Mouse (Mus musculus) midbrain, embryonic 16.5 days (tissue): Measurements from ENCODE around the gene Banf1. TPM values are rescaled to one million over a fixed set of nuclear protein-coding genes. Genes with fewer than 3 reads are reported as not detected.
"Not testable (repeated sequence)": the region's sequence is repeated elsewhere in the genome, so short reads cannot be mapped to it uniquely, and the experiment has no call there.

Experiments
- ATAC-seq: fragments of 200-750 bp; cut with Nextera tagmentation; 2 replicates; pipeline ENCODE4 v1.8.0; 2017; ENCODE audit warnings: moderate TSS enrichment
- H3K27ac ChIP-seq: fragments of 300-500 bp; sonication (generic); 2 replicates; pipeline ENCODE4 v1.5.1; 2014; ENCODE audit warnings: mild to moderate bottlenecking, low read length, mixed read lengths
- H3K27me3 ChIP-seq: fragments of 300-500 bp; sonication (generic); 2 replicates; pipeline ENCODE4 v1.6.1; 2014; ENCODE audit warnings: low read depth, low read length, mixed read lengths; ENCODE audit not compliant: control insufficient read depth, insufficient read depth
- H3K36me3 ChIP-seq: fragments of 300-500 bp; sonication (generic); 2 replicates; pipeline ENCODE4 v1.6.1; 2014; ENCODE audit warnings: mild to moderate bottlenecking, low read length, moderate library complexity, mixed read lengths; ENCODE audit not compliant: control insufficient read depth, insufficient read depth
- H3K4me1 ChIP-seq: fragments of 300-500 bp; sonication (generic); 2 replicates; pipeline ENCODE4 v1.6.1; 2014; ENCODE audit warnings: mild to moderate bottlenecking, low read length, mixed read lengths; ENCODE audit not compliant: control insufficient read depth, insufficient read depth
- H3K4me2 ChIP-seq: fragments of 300-500 bp; sonication (generic); 2 replicates; pipeline ENCODE4 v1.6.1; 2014; ENCODE audit warnings: mild to moderate bottlenecking, low read length, mixed read lengths
- H3K4me3 ChIP-seq: fragments of 300-500 bp; sonication (generic); 2 replicates; pipeline ENCODE4 v1.5.1; 2014; ENCODE audit warnings: low read depth, mild to moderate bottlenecking, low read length, moderate library complexity, mixed read lengths
- H3K9ac ChIP-seq: fragments of 300-500 bp; sonication (generic); 2 replicates; pipeline ENCODE4 v1.6.1; 2014; ENCODE audit warnings: low read depth, low read length, mixed read lengths
- H3K9me3 ChIP-seq: fragments of 300-500 bp; sonication (generic); replicated peaks from 2 replicates; pipeline ENCODE4 v1.6.1; 2014; ENCODE audit warnings: mild to moderate bottlenecking, low read length, mixed read lengths; ENCODE audit not compliant: control insufficient read depth, poor library complexity, severe bottlenecking
- WGBS: fragments of 180-500 bp; shearing (Covaris S2); extraction: QIAGEN DNeasy Blood & Tissue Kit; methylation state at CpG from one replicate; pipeline ENCODE4 v1.1.7; 2014; 5-methylcytosine and 5-hydroxymethylcytosine counted together
- polyA plus RNA-seq: library from polyadenylated mRNA; unstranded; fragments of >200 nt; fragmentation: Nextera tagmentation; extraction: Ambion mirVana; gene quantifications from 2 replicates; pipeline ENCODE4 v1.2.1, GENCODE M21; 2015

Gene Banf1
- polyA plus RNA-seq, 1 experiment from 2014 or later: 321 TPM

DNA sequence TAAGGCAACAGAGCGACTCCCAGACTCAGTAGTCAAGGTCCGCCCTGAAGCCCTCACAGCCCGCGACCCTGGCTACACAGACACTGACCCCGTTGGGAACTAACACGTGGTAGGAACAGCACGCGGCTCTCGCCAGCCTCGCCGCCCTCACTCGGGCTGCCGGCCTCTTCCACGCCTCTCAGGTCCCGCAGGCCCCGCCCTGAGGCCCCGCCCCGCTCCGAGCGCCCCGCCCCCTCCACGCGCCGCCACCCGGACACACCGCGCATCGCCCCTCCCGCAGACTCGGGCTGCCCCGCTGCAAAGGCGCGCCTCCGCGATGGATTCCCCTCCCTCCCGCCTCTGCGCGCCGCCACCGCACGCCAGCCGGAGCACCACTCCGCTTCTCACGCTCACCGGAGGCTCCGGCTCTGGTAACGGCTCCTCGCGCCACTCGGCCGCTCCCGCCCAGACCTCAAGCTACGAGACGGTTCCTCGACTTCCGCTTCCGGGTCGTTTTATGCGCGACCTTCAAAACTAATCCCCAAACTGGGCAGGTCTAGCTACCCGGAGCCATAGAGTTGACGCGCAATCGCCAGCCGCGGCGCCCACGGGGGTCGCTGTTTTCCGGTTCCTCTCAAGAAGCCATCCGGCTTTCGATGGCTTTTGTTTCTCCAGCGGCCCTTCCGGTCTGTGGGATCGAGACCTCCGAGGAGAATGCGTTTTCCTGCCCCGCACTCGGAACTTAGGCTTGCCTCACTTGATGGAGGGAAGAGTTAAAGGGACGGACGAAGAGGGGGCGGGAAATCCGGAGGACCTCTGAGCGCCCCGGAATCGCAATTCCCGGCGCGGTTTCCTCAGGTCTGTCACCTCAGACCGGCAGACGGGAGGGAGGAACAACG is 554 bp downstream of the Banf1 start, which contains the start of gene Eif1ad:
Eif1ad (plus strand) TSS at position 567 of the 878 bp plus-strand sequence.
- peak within 1 kb of the TSS; percentile 84 for H3K9ac ChIP-seq
- H3K9me3 ChIP-seq: no peaks in the 10 kb centered on the region
- H3K27ac ChIP-seq: peak within 1 kb of the TSS; percentile 94
- peak; percentile 95 for ATAC-seq
- peak within 1 kb of the TSS; percentile 97 for H3K4me3 ChIP-seq
- WGBS: under 1% methylated on average over 77 of the region's 92 CpGs
- H3K4me1 ChIP-seq: peaks cover 15% of the 10 kb centered on the region
- no peaks in the 10 kb centered on the region for H3K27me3 ChIP-seq
- peak within 1 kb of the TSS; percentile 95 for H3K4me2 ChIP-seq
- H3K36me3 ChIP-seq: peaks cover 18% of the 10 kb centered on the region

DNA sequence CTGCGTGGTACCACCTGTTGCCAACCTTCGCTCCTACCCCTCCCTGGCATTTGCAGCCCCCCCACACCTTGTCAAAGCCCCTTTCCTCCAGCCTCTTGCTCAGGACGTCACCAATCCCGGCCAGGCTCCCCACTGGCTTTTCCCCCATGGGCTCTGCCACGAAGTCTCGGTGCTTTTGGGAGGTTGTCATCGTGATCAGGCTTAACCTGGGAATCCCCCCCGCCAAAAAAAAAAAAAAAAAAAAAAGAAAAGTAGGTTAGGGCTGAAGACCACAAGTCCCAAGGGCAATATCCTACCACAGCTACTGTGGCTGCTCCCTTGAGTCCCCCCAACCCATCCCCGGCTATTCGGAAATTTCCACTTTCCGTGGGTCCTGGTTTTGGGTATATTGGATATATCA is 1.2 kb downstream of the Banf1 start:
- no peak for ATAC-seq
- 16% methylated on average over 11 of the region's 11 CpGs for WGBS
- Histone ChIP-seq H3K4me3 (peak overlapping the region; percentile 97), H3K36me3 (peaks cover 17% of the 10 kb centered on the region), H3K9me3 (no peaks in the 10 kb centered on the region), H3K4me1 (peaks cover 15% of the 10 kb centered on the region), H3K9ac (peak overlapping the region; percentile 84), H3K27ac (peak overlapping the region; percentile 94), H3K4me2 (peak overlapping the region; percentile 82), H3K27me3 (no peaks in the 10 kb centered on the region)

DNA sequence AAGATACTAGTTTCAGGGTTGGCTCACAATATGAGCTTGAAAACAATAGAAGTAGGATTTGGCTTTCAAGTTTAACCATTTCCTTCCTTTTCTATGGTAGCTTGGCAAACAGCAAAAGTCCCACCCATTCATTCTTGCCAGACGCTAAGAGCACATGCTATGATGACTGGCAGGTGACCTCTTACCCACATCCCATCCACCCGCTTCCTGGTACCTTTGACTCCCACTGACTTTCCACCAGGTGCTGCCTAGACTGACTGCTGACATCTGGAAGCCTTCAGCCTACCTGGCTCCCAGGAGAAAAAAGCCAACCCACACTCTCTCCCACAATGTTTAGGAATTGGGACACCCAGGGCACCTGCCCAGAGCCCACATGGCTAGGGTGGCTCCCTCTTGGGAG is 2.8 kb downstream of the Banf1 start:
- Histone ChIP-seq H3K27me3 (no peaks in the 10 kb centered on the region), H3K4me1 (peaks cover 15% of the 10 kb centered on the region), H3K4me2 (no peak overlapping the region), H3K36me3 (peaks cover 6% of the 10 kb centered on the region; the same call in 1 of the 2 replicates), H3K4me3 (no peak overlapping the region), H3K27ac (no peak overlapping the region), H3K9me3 (no peaks in the 10 kb centered on the region), H3K9ac (no peak overlapping the region)
- no peak for ATAC-seq
- 93% methylated on average over 2 of the region's 2 CpGs for WGBS

DNA sequence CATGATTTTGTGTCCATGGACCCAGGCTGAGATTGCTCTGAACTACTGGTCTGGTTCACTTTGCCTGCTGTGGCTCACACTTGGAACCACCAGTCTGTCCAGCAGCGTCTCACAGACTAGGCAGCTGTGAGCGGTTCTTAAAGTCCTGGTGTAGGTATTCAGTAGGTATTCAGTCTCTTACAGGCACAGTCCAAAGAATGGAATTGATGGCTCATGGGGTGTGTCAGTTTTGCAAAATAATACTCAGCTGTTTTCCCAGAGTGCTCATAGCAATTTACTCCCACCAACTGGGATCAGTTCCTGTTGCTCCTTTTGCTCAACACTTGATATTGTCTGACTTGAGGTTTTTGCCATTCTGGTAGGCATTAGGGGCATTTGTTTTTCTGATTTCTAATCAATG is 4.8 kb downstream of the Banf1 start:
- H3K4me2 ChIP-seq: no peak overlapping the region
- 90% methylated on average over 2 of the region's 2 CpGs for WGBS
- ATAC-seq: no peak

DNA sequence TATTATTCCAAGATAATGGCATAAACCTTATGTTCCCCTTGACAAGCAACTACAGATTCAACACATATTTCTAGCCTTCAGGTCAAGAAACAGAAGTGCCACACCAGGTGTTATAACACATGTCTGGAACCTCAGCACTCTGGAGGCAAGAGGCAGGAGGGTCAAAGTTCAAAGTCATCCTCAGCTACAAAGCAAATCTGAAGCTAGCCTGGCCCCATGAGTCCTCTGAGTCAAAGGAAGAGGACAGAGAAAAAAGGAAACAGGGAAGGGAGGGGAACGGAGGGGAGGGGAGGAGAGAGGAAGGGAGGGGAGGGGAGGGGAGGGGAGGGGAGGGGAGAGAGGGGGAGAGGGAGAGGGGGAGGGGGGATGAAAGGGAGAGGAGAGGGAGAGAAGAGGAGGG is 10.9 kb downstream of the Banf1 start:
- no CpG with 5 or more reads among the region's 1 CpGs for WGBS
- Histone ChIP-seq H3K27ac (no peak overlapping the region), H3K4me2 (no peak overlapping the region), H3K4me3 (no peak overlapping the region), H3K9me3 (no peaks in the 10 kb centered on the region), H3K9ac (no peak overlapping the region), H3K36me3 (no peaks in the 10 kb centered on the region), H3K4me1 (no peaks in the 10 kb centered on the region), H3K27me3 (no peaks in the 10 kb centered on the region)
- no peak for ATAC-seq

More for the DNA sequence above, 4.8 kb downstream of the Banf1 start:
- Histone ChIP-seq H3K36me3 (0 out of 2 replicates have a peak, but pooled peaks cover 4% of the 10 kb centered on the region), H3K27ac (no peak overlapping the region), H3K9me3 (no peaks in the 10 kb centered on the region), H3K9ac (no peak overlapping the region), H3K4me1 (peaks cover 5% of the 10 kb centered on the region), H3K27me3 (no peaks in the 10 kb centered on the region), H3K4me3 (no peak overlapping the region)

DNA sequence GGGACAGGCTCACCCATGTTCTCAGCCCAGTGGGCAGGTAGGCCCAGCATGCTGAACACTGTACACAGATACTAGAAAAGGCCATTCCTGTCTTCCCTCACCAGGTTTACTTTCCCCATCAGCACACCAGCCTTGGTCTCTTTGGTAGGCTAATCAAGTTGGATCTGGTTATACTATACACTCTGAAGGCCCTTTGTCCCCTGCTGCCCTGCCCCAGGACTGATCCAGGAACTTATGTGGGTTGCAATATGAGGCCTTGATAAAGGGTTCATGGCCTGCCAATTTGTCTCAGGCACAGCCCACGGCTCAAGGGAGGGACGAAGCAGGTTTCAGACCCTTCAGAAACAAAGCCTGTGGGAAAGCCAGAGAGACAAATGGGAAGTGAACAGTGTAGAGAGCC is 13.4 kb downstream of the Banf1 start:
- Histone ChIP-seq H3K4me2 (no peak overlapping the region), H3K27me3 (no peaks in the 10 kb centered on the region), H3K9ac (no peak overlapping the region), H3K36me3 (no peaks in the 10 kb centered on the region), H3K9me3 (no peaks in the 10 kb centered on the region), H3K4me3 (no peak overlapping the region), H3K27ac (no peak overlapping the region), H3K4me1 (peaks cover 7% of the 10 kb centered on the region)
- 80% methylated on average over 2 of the region's 2 CpGs for WGBS
- no peak for ATAC-seq

DNA sequence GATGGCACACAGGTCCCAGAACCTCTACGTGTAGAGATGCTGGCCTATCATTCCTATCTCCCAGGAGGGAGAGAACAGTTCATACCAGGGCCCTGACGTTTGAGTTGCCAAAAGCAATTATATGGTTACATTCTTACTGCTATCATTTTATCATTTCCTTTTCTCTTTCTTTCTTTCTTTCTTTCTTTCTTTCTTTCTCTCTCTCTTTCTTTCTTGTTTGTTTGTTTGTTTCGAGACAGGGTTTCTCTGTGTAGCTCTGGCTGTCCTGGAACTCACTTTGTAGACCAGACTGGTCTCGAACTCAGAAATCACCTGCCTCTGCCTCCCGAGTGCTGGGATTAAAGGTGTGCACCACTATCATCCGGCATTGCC is 17.5 kb downstream of the Banf1 start, which contains the start of gene Cst6:
Cst6 (minus strand) TSS at position 73 of the 372 bp plus-strand sequence.
- H3K9me3 ChIP-seq, H3K36me3 ChIP-seq, H3K27me3 ChIP-seq, H3K4me1 ChIP-seq, ATAC-seq, H3K27ac ChIP-seq: not testable (repeated sequence)
- Histone ChIP-seq H3K4me3 (peak within 1 kb of the TSS; percentile 39), H3K9ac (peak within 1 kb of the TSS; percentile 71), H3K4me2 (peak within 1 kb of the TSS; percentile 68)
- 67% methylated on average over 6 of the region's 6 CpGs for WGBS

DNA sequence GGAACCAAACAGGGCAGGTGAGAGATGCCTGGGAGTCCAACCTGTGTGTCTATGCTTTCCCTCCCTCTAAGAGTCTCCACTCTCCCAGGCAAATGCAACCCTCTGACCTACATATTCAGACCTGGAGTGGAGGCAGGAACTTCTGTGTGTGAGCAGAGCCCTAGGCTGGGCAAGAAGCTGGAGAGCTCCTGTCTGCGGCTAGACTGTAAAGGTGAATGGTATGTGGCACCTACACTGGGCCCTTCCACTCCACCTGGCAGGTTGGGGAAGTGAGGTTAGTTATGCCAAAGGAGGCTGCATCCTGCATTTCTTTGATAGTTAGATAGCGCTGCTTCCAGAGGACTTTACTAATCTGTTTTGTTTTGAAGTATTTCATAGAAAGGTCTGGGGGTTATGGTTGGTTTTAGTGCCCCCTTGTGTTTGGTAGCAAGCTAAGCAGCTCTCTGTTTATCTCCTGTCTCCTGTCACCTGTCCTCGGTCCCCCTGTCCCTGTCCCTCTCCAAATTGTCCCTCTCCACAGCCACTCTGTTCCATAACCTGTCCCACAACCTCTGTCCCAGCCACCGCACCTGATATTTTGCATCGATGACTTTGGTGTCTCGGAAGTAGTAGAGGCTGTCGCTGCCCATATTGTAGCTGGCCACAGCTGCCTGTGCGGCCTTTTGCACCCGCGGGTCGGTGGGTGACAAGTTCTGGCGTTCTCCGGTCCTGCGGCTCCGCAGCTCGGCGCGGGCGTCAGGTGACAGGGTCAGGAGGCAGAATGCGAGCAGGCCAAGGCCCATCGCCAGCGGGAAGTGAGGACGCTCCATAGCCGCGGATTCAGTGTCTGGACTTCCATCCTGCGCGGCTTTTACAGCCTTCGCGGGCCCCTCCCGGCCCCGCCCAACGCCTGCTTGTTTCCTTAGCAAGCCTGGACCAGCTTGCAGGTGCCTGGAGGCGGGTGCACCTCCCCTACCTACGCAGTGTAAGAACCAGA is 18.2 kb downstream of the Banf1 start:
- Histone ChIP-seq H3K4me3 (peak overlapping the region; percentile 39), H3K9me3 (no peaks in the 10 kb centered on the region), H3K27ac (no peak overlapping the region), H3K4me1 (peaks cover 9% of the 10 kb centered on the region), H3K36me3 (no peaks in the 10 kb centered on the region), H3K4me2 (peak overlapping the region; percentile 68), H3K9ac (peak overlapping the region; percentile 71), H3K27me3 (no peaks in the 10 kb centered on the region)
- 6% methylated on average over 34 of the region's 34 CpGs for WGBS
- ATAC-seq: no peak
